Mouse (Mus musculus) cerebellum, postnatal 36 days (tissue): Measurements from ENCODE around the gene Tenm3.
A peak's percentile ranks its signal among the peaks of the same experiment; 100 is the strongest.

Source experiments
- DNase-seq, 2 experiments: peaks; one replicate each; pipeline ENCODE4 v3.0.0; 2021 to 2022; ENCODE audit warnings: mixed read lengths in 2 of 2

The Tenm3 gene

GRCm38 (mm10) chr8:48843931-48844285 lies at the start of gene Tenm3:
TSS of gene Tenm3 (minus strand) at chr8:48843951.
- no peak for DNase-seq

GRCm38 (mm10) chr8:48890216-48890765 lies 46.5 kb upstream of the Tenm3 start:
- no peak for DNase-seq

- no peak for DNase-seq
Observed at GRCm38 (mm10) chr8:48884270-48884669, 40.5 kb upstream of the Tenm3 start.

- no peak for DNase-seq
Observed at GRCm38 (mm10) chr8:48880585-48880984, 36.8 kb upstream of the Tenm3 start.

GRCm38 (mm10) chr8:48865972-48866371 lies 22.2 kb upstream of the Tenm3 start:
- no peak for DNase-seq

- no peak for DNase-seq
Observed at GRCm38 (mm10) chr8:48865485-48865884, 21.7 kb upstream of the Tenm3 start.

GRCm38 (mm10) chr8:48850223-48851010 lies 6.7 kb upstream of the Tenm3 start:
- no peak for DNase-seq

GRCm38 (mm10) chr8:48849091-48849616 lies 5.4 kb upstream of the Tenm3 start:
- DNase-seq: no peak

GRCm38 (mm10) chr8:48844961-48845360 lies 1.2 kb upstream of the Tenm3 start:
- DNase-seq: no peak

- DNase-seq: peak in 1 of 2 experiments; percentile 3
Observed at GRCm38 (mm10) chr8:48844370-48844905, 687 bp upstream of the Tenm3 start.

GRCm38 (mm10) chr8:48842991-48843930 lies 490 bp downstream of the Tenm3 start:
- peak; percentile 34 to 38 for DNase-seq

GRCm38 (mm10) chr8:48842516-48842990 lies 1.2 kb downstream of the Tenm3 start:
- peak in 1 of 2 experiments; percentile 17 for DNase-seq

GRCm38 (mm10) chr8:48842035-48842434 lies 1.7 kb downstream of the Tenm3 start:
- no peak for DNase-seq

GRCm38 (mm10) chr8:48835745-48836144 lies 8.0 kb downstream of the Tenm3 start:
- no peak for DNase-seq

- no peak for DNase-seq
Observed at GRCm38 (mm10) chr8:48827454-48827853, 16.3 kb downstream of the Tenm3 start.

- no peak for DNase-seq
Observed at GRCm38 (mm10) chr8:48825666-48826065, 18.1 kb downstream of the Tenm3 start.

- DNase-seq: no peak
Observed at GRCm38 (mm10) chr8:48822291-48822690, 21.5 kb downstream of the Tenm3 start.

GRCm38 (mm10) chr8:48819962-48820361 lies 23.8 kb downstream of the Tenm3 start:
- no peak for DNase-seq

GRCm38 (mm10) chr8:48819348-48819747 lies 24.4 kb downstream of the Tenm3 start:
- no peak for DNase-seq

GRCm38 (mm10) chr8:48816941-48817340 lies 26.8 kb downstream of the Tenm3 start:
- DNase-seq: no peak

GRCm38 (mm10) chr8:48812196-48812741 lies 31.5 kb downstream of the Tenm3 start:
- DNase-seq: no peak

- DNase-seq: no peak
Observed at GRCm38 (mm10) chr8:48810615-48811014, 33.1 kb downstream of the Tenm3 start.
